Mouse (Mus musculus) gastrocnemius, postnatal 25 days (tissue): ENCODE measurements around the gene Yjefn3. TPM values are rescaled to one million over a fixed set of nuclear protein-coding genes. Genes with fewer than 3 reads are reported as not detected.

ENCODE experiments used
- total RNA-seq, 2 experiments: library from RNA; stranded (reverse); gene quantifications; 1 replicate in 1 of 2; 2 replicates in 1 of 2; pipeline ENCODE4 v1.2.3; 2021

Yjefn3 gene
- total RNA-seq, 2 experiments from 2014 or later = 5.6 to 6.9 TPM

Other genes starting within 250 kb of the Yjefn3 start
- under 1 TPM; 0.59 to 0.74 TPM for gene Zfp964, start 248.2 kb downstream of the Yjefn3 start, total RNA-seq
- 10 to 100 TPM; 10.4 to 10.8 TPM for gene Zfp869, start 192.0 kb downstream of the Yjefn3 start, total RNA-seq
- 1 to 10 TPM; 2.5 to 2.7 TPM for gene Zfp963, start 152.7 kb downstream of the Yjefn3 start, total RNA-seq
- 1 to 10 TPM; 2.1 to 2.8 TPM for gene Gm20422, start 127.8 kb downstream of the Yjefn3 start, total RNA-seq
- gene Atp13a1, start 111.5 kb downstream of the Yjefn3 start, total RNA-seq = 10 to 100 TPM in 1 of 2 experiments, 1 to 10 TPM in 1; 9.4 to 11.3 TPM
- 10 to 100 TPM; 11.5 to 12.8 TPM for gene Zfp866, start 111.5 kb downstream of the Yjefn3 start, total RNA-seq
- 1 to 10 TPM; 1.8 to 3.8 TPM for gene Gmip, start 94.0 kb downstream of the Yjefn3 start, total RNA-seq
- under 1 TPM; 0.05 to 0.08 TPM for gene Lpar2, start 80.3 kb downstream of the Yjefn3 start, total RNA-seq
- not detected for gene Pbx4, start 70.2 kb downstream of the Yjefn3 start, total RNA-seq
- 10 to 100 TPM in 1 of 2 experiments, 1 to 10 TPM in 1; 4.0 to 13.6 TPM for gene Cilp2, start 15.0 kb downstream of the Yjefn3 start, total RNA-seq
- gene Tssk6, start 528 bp downstream of the Yjefn3 start, total RNA-seq = not detected
- gene Ndufa13, start 154 bp downstream of the Yjefn3 start, total RNA-seq = 100 to 1,000 TPM; 338 to 343 TPM
- 10 to 100 TPM; 25.4 to 26.2 TPM for gene Gatad2a, start 93.7 kb upstream of the Yjefn3 start, total RNA-seq
- 10 to 100 TPM; 24.5 to 25.1 TPM for gene Mau2, start 140.0 kb upstream of the Yjefn3 start, total RNA-seq
- gene Sugp1, start 140.1 kb upstream of the Yjefn3 start, total RNA-seq = 10 to 100 TPM; 13.1 to 15.5 TPM
- gene Tm6sf2, start 170.2 kb upstream of the Yjefn3 start, total RNA-seq = 1 to 10 TPM in 1 of 2 experiments, not detected in 1; 1.7 TPM
- gene Hapln4, start 180.7 kb upstream of the Yjefn3 start, total RNA-seq = under 1 TPM in 1 of 2 experiments, not detected in 1; 0.08 TPM
- under 1 TPM in 1 of 2 experiments, not detected in 1; 0.05 TPM for gene Ncan, start 218.2 kb upstream of the Yjefn3 start, total RNA-seq
- 1 to 10 TPM; 3.9 to 4.3 TPM for gene Nr2c2ap, start 228.6 kb upstream of the Yjefn3 start, total RNA-seq
- 1 to 10 TPM; 7.3 to 7.7 TPM for gene Rfxank, start 236.4 kb upstream of the Yjefn3 start, total RNA-seq
- gene Borcs8, start 236.8 kb upstream of the Yjefn3 start, total RNA-seq = 10 to 100 TPM; 14.6 to 16.6 TPM
- under 1 TPM; 0.21 to 0.23 TPM for gene Mef2b, start 237.0 kb upstream of the Yjefn3 start, total RNA-seq